Mouse (Mus musculus) T-helper 2 cell (primary cell): Measurements from ENCODE around the gene Magi3.

Experiments used
- in situ Hi-C: fragments of 300-600 bp; cut with MboI, MseI; formaldehyde crosslinking; loops from one replicate; pipeline ENCODE4 v1.15.1; 2025; ENCODE audit warnings: high pct_unique_total_duplicates

Magi3 gene

GRCm38 (mm10) chr3:104220295-104220965 is at the start of gene Magi3:
Gene Magi3, minus strand, starts transcription at chr3:104220374.
- in situ Hi-C loops, result loop anchor here (10.0 kb wide), 1 partner anchor 1624 kb away; no protein-coding TSS in a partner anchor

GRCm38 (mm10) chr3:104264530-104265145 is 44.5 kb upstream of the Magi3 start:
- in situ Hi-C loops, result no loop called here

DNA sequence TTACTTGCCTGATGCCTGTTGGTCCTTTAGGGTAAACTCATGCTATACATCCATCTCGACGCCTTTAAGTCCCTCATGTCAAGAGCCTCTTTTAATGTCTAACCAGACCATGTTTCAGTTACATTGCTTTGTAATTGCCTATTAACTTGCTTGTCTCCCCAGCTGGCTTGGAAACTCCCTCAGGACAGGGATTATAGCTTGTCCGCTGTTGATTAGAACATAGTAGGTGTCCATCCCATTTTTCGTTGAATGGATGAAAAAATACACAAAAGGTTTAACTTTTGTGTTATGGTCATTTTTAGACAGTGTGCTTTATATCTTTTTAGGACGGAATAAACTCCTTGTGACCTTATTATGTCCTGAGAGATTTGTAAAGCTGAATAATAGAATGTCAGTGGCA is 40.0 kb upstream of the Magi3 start:
- in situ Hi-C loops, result no loop called here

GRCm38 (mm10) chr3:104259168-104259567 is 39.0 kb upstream of the Magi3 start:
- in situ Hi-C loops, result no loop called here

DNA sequence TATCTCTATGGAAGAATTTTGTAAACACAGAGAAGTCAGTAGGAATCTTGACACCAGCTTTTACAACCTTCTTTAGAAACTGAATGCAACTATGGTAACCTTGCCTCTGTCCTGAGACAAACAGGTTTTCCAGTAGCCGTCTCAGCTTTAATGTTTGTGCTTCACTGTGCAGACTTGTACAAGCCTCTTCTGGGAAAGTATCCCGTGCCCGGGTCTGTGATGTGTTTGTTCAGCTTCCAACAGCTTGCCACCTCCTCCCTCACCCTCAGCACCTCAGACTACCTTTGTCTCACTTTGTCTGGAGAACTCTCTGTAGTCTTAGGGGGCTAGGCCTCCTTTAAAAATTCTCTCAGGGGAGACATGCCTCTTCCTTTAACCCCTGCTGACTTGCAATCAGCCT is 36.9 kb upstream of the Magi3 start:
- in situ Hi-C loops, result no loop called here

- in situ Hi-C loops, result no loop called here
Measured at GRCm38 (mm10) chr3:104253760-104254159, 33.6 kb upstream of the Magi3 start.

- in situ Hi-C loops, result loop anchor here (10.0 to 25.0 kb wide), 2 partner anchors 147 to 411 kb away; partner anchors contain the start of gene Bcl2l15
Measured at GRCm38 (mm10) chr3:104247850-104248249, 27.7 kb upstream of the Magi3 start.

DNA sequence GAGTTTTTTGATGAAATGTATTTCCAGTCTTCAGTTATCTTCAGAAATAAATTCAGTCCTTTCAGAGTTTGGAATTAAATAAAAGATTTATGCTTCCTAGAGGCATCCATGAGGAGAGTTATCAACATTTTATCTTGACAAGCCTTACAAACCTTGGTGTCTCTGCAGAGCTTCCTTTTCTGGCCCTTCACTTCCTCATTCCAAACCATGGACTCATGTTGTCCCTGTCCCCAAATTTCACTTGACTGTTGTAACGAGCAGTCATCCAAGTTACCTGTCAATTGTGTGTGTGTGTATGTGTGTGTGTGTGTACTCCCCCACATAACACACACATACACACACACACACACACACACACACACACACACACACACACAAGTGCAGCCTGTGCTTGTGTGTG is 26.9 kb upstream of the Magi3 start:
- in situ Hi-C loops, result loop anchor here (10.0 to 25.0 kb wide), 2 partner anchors 148 to 410 kb away; partner anchors contain the start of gene Bcl2l15

GRCm38 (mm10) chr3:104244373-104244772 is 24.2 kb upstream of the Magi3 start:
- in situ Hi-C loops, result loop anchor here (10.0 to 25.0 kb wide), 2 partner anchors 150 to 407 kb away; partner anchors contain the start of gene Bcl2l15

DNA sequence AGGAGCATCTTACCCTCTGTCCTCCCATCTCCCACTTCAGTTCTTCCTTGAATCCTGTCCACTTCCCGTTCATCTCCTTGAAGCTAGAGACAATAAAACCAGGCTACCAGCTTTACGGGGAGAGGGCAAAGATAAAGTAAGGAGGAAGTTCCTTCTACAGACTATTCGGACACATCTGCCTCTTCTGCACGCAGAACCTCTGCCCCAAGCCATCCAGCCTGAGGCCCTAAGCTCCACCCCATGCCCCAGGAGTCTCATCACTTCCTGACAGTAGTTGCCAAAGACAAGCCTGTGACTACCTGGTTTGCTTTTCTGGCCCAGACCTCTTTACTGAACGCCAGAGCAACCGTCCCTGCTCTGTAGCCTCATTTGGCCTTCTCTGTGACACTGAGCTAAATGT is 23.8 kb upstream of the Magi3 start:
- in situ Hi-C loops, result loop anchor here (10.0 to 25.0 kb wide), 2 partner anchors 151 to 407 kb away; partner anchors contain the start of gene Bcl2l15

DNA sequence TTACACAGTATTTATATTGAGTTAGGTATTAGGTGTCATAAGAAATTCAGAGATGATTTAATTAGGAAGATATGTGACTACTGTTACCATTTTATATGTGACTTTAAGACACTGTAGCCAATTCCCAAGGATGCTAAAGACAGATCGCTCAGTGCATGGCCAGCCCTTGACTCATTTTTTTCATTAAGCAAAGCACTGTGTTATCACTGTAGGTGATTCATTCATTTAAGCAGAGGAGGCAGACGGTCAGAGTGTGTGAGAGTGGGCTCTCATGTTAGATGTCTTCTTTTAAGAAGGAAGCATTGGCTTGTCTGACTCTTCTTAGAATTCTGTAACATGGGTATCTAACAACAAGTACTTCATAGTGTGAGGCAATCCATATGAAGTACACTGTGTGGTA is 19.6 kb upstream of the Magi3 start:
- in situ Hi-C loops, result loop anchor here (10.0 to 25.0 kb wide), 2 partner anchors 155 to 402 kb away; partner anchors contain the start of gene Bcl2l15

GRCm38 (mm10) chr3:104239376-104239775 is 19.2 kb upstream of the Magi3 start:
- in situ Hi-C loops, result loop anchor here (25.0 kb wide), 1 partner anchor 402 kb away; the partner anchor contains the start of gene Bcl2l15

DNA sequence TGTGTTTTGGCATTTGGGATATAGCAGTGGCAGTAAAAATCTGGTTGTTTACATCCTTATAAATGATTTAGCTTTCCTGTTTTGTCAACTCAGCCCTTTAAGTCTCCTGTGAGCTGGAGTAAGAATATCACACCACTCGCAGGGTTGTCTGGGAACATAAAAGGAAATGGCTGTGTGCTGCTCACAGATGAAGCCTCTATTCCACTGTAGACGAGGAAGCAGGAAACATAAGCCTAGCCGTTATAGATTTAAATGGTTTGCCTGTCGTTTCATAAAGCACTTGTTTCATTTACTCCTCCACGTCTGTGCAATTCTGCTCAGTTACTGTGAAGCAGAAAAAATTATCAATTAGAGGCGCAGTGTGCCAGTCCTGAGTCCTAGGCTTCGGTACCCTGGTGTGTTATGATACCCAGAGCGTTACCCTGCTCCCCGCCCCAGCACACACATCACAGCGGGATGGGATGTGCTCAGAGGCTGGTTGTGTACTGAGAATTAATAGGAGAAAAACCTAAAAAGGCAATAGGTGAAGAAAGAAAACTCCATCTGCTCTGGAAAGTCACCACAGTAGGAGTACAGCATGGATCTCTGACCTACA is 17.8 kb upstream of the Magi3 start:
- in situ Hi-C loops, result loop anchor here (25.0 kb wide), 1 partner anchor 401 kb away; the partner anchor contains the start of gene Bcl2l15

DNA sequence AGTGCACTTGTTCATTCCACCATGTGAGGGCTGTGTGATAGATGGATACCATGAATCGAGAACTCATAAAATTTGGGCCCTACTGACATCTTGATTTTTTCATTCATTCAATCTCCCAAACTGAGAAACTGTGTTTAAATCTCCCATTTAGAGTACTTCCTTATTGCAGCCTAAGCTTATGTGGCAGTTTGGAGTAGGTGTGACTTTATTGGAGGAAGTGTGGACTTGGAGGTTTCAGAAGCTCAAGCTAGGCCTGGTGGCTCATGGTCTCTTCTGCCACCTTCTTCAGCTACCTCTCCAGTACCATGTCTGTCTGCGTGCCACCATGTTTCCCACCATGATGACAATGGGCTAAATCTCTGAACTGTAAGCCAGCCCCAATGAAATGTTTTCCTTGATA is 15.9 kb upstream of the Magi3 start:
- in situ Hi-C loops, result loop anchor here (25.0 kb wide), 1 partner anchor 399 kb away; the partner anchor contains the start of gene Bcl2l15

DNA sequence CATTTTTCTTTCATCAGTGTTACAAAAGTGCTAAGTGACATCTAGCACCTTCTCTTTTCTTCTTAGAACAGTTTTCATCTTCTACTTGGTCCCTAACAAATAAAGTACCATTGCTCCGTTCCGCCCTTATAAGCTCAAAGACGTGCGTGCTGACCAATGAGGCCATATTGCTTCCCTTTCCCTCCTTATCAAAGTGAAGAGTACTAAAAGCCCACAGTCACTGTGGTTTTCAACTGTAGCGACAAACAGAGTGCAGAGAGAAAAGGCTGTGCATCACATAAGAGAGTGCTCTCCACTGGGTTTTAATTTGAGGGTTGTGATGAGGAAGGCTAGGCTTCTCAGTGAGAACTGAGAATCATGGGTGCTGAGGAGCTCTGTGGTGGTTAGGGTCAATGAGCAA is 14.9 kb upstream of the Magi3 start:
- in situ Hi-C loops, result loop anchor here (25.0 kb wide), 1 partner anchor 398 kb away; the partner anchor contains the start of gene Bcl2l15

DNA sequence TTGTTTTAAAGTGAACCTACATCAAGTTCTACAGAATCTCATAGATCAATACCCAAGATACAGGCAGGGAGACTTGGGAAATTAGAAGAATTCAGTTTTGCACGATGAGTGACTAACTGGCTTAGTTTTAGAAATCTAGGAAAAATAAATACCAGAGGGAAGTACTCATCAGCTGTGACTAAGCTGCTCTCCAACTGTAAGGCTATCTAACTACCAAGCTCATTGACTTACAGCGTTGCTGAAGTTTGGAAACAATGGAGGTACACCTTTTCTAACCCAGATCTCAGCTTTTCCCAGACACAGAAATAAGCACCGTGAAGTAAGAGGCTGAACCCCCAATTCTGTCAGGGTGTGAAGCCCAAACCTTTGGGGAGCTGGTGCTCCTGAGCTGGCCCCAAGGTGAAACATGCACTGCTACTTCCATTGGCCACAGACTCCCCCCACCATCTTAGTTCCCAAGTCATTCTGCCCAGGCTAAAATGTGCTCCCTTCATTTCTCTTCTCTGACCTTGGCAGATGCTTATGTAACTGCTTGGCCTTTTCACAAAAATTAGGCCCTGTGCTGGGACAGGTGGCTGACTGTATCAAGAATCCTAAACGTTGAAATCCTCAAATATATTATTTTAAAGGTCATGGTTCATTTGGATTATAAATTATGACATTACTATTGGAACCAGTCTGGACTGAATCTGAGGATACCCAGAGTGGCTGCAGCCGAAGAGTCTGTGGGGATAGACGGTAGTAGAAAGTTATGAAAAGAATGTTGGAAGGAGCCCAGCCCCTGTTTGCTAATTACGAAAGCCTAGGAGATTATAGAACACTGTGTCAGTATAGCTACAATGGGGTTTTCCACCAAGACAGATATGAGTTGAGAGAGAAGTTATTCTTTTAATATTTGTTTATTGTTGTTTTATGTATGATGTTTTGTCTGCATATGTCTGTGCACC is 13.5 kb upstream of the Magi3 start:
- in situ Hi-C loops, result loop anchor here (25.0 kb wide), 1 partner anchor 396 kb away; the partner anchor contains the start of gene Bcl2l15

- in situ Hi-C loops, result loop anchor here (10.0 to 25.0 kb wide), 2 partner anchors 390 to 1617 kb away; partner anchors contain the start of gene Bcl2l15
Measured at GRCm38 (mm10) chr3:104227438-104228111, 7.4 kb upstream of the Magi3 start.

GRCm38 (mm10) chr3:104226731-104227130 is 6.6 kb upstream of the Magi3 start:
- in situ Hi-C loops, result loop anchor here (10.0 to 25.0 kb wide), 2 partner anchors 389 to 1618 kb away; partner anchors contain the start of gene Bcl2l15

DNA sequence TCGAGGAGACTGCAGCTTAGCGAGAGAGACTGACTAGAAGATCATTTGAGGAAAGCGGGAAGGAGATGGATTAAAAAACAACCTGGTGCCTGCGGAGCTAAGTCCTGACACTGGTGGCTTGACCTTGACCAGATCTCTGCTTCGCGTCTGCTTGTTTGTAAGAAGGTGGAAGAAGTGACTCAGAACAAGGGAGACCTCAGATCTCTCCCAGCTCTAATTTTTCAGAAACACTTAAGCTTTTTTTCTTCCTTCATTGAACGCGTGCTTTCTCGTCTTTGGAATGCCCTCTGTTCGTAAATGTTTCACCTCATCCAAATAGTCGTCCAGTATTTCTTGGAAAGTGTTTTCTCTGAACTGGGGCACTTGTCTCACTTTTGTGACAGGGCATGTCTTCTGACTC is 982 bp upstream of the Magi3 start:
- in situ Hi-C loops, result loop anchor here (10.0 kb wide), 1 partner anchor 1624 kb away; no protein-coding TSS in a partner anchor
